Mouse (Mus musculus) layer of hippocampus, postnatal 25 days (tissue): ENCODE measurements around the gene Gna15. TPM values are rescaled to one million over a fixed set of nuclear protein-coding genes. Genes with fewer than 3 reads are reported as not detected.

Source experiments
- DNase-seq, 2 experiments: peaks; one replicate each; pipeline ENCODE4 v3.0.0; 2022; ENCODE audit warnings: mixed read lengths in 2 of 2, low spot score in 1 of 2; ENCODE audit errors: extremely low spot score in 1 of 2
- total RNA-seq, 2 experiments: library from RNA; stranded (reverse); gene quantifications; 2 replicates each; pipeline ENCODE4 v1.2.3; 2021

The Gna15 gene
- total RNA-seq, 2 experiments from 2014 or later, result 2.4 to 3.2 TPM

GRCm38 (mm10) chr10:81497401-81498270, 26.4 kb downstream of the Gna15 start:
- DNase-seq, result no peak

- no peak for DNase-seq
Observed at GRCm38 (mm10) chr10:81496969-81497368, 27.1 kb downstream of the Gna15 start.

- peak; percentile 90 to 92 for DNase-seq
Observed at GRCm38 (mm10) chr10:81496264-81496901, 27.6 kb downstream of the Gna15 start, which contains the start of gene Ncln. TSS of gene Ncln (minus strand) at chr10:81496392.

- DNase-seq, result peak in 1 of 2 experiments; percentile 48
Observed at GRCm38 (mm10) chr10:81495616-81496263, 28.3 kb downstream of the Gna15 start.

GRCm38 (mm10) chr10:81495151-81495550, 28.9 kb downstream of the Gna15 start:
- no peak for DNase-seq

GRCm38 (mm10) chr10:81494260-81495041, 29.6 kb downstream of the Gna15 start:
- DNase-seq, result no peak

- DNase-seq, result no peak
Observed at GRCm38 (mm10) chr10:81493601-81494220, 30.3 kb downstream of the Gna15 start.

- DNase-seq, result no peak
Observed at GRCm38 (mm10) chr10:81492606-81493240, 31.3 kb downstream of the Gna15 start.

GRCm38 (mm10) chr10:81491018-81491417, 33.0 kb downstream of the Gna15 start:
- DNase-seq, result no peak

- DNase-seq, result no peak
Observed at GRCm38 (mm10) chr10:81489941-81490340, 34.1 kb downstream of the Gna15 start.

- DNase-seq, result no peak
Observed at GRCm38 (mm10) chr10:81488081-81488480, 35.9 kb downstream of the Gna15 start.

- DNase-seq, result no peak
Observed at GRCm38 (mm10) chr10:81486496-81486895, 37.5 kb downstream of the Gna15 start.

- DNase-seq, result no peak
Observed at GRCm38 (mm10) chr10:81485479-81486018, 38.5 kb downstream of the Gna15 start.

GRCm38 (mm10) chr10:81485060-81485449, 39.0 kb downstream of the Gna15 start:
- no peak for DNase-seq

GRCm38 (mm10) chr10:81484441-81485059, 39.5 kb downstream of the Gna15 start:
- DNase-seq, result no peak

GRCm38 (mm10) chr10:81483983-81484382, 40.0 kb downstream of the Gna15 start:
- DNase-seq, result no peak

- peak; percentile 72 to 74 for DNase-seq
Observed at GRCm38 (mm10) chr10:81482533-81482889, 41.5 kb downstream of the Gna15 start, which contains the start of gene Celf5. TSS of gene Celf5 (minus strand) at chr10:81482709.

GRCm38 (mm10) chr10:81481605-81482532, 42.2 kb downstream of the Gna15 start:
- DNase-seq, result no peak
